Mouse (Mus musculus): ENCODE results near the gene Zscan4e. TPM values are rescaled to one million over a fixed set of nuclear protein-coding genes. Genes with fewer than 3 reads are reported as not detected.
"Not testable (repeated sequence)": the region's sequence is repeated elsewhere in the genome, so short reads cannot be mapped to it uniquely, and the experiment has no call there.

Gene Zscan4e
- total RNA-seq (2014; rRNA removed) (not detected in 2 replicates), polyA plus RNA-seq (2015; fragmentation: Nextera tagmentation; extraction: Ambion mirVana) (not detected in 2 replicates)

- DNase-seq (ENCODE audit: low spot score); H3K4me1 ChIP-seq (ENCODE audit: insufficient read depth, low read length); H3K9ac ChIP-seq (replicated peaks; ENCODE audit: low read length); H3K36me3 ChIP-seq (ENCODE audit: insufficient read depth, low read length); H3K27me3 ChIP-seq (ENCODE audit: insufficient read depth, low read length); ATAC-seq; H3K4me2 ChIP-seq (ENCODE audit: low read depth, low read length); H3K27ac ChIP-seq; H3K9me3 ChIP-seq (ENCODE audit: low read length); H3K4me3 ChIP-seq (ENCODE audit: low read length): not testable (repeated sequence)
Measured at GRCm38 (mm10) chr7:11310582-11310981, at the start of gene Zscan4e. TSS of gene Zscan4e (minus strand) at chr7:11310682.

Small RNAs within 50 kb of the gene (microRNA-seq; reads per million reads assigned to microRNA genes)
- gene Gm23087 (0 reads per million in 2 experiments), gene Gm26248 (0 reads per million in 2 experiments)

Other genes starting within 250 kb of the Zscan4e start
- gene Zscan4-ps1, start 241.0 kb downstream of the Zscan4e start, total RNA-seq (2014; rRNA removed) = not detected in 2 replicates
- gene Zscan4-ps1, start 241.0 kb downstream of the Zscan4e start, polyA plus RNA-seq (2015; fragmentation: Nextera tagmentation; extraction: Ambion mirVana) = not detected in 2 replicates
- not detected in 2 replicates for gene Zscan4d, start 144.5 kb downstream of the Zscan4e start, total RNA-seq (2014; rRNA removed)
- not detected in 2 replicates for gene Zscan4d, start 144.5 kb downstream of the Zscan4e start, polyA plus RNA-seq (2015; fragmentation: Nextera tagmentation; extraction: Ambion mirVana)
- not detected in 2 replicates for gene Zscan4f, start 87.2 kb upstream of the Zscan4e start, total RNA-seq (2014; rRNA removed)
- gene Zscan4f, start 87.2 kb upstream of the Zscan4e start, polyA plus RNA-seq (2015; fragmentation: Nextera tagmentation; extraction: Ambion mirVana) = not detected in 2 replicates
- not detected in 2 replicates for gene Zscan4-ps2, start 203.6 kb upstream of the Zscan4e start, total RNA-seq (2014; rRNA removed)
- gene Zscan4-ps2, start 203.6 kb upstream of the Zscan4e start, polyA plus RNA-seq (2015; fragmentation: Nextera tagmentation; extraction: Ambion mirVana) = not detected in 2 replicates

Data from hindbrain, postnatal 0 days (tissue).